Mouse (Mus musculus): ENCODE measurements at regions not wholly inside any gene's neighbourhood (a gene's known extent, or its start where the extent isn't known, plus 50 kb on each side); places are given as distances from the start of the nearest gene placed in this dataset.

DNA sequence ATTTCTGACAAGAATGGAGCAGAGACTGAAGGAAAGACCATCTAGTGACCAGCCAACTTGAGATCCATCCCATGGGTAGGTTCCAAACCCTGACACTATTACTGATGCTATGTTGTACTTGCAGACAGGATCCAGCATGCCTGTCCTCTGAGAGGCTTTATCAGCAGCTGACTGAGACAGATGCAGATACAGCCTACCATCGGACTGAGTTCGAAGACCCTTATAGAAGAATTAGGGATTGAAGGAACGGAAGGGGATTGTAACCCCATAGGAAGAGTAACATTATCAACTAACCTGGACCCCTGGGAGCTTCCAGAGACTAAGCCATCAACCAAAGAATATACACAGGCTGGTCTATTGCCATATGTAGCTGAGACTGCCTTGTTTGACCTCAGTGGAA is 183.1 kb upstream of the Adcy2 start:
- no peak for DNase-seq (ENCODE audit: low spot score)

DNA sequence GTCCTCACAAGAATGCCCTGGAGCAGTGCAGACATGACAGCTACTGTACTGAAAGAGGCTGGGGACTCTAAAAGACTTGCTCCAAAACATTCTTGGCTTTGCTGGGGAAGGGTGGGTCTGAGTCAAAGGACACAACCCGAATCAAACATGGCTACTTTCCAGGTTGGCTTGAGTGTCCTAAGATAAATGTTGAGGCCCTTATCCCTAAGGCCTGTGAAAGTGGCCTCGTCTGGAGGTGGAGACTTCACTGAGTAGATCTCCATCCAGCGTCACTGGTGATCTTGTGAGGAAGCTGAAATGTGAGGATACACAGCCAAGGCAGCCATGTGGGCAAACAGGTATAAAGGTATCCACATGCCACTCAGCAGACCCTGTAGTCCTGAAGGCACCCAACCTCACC is 191.3 kb upstream of the Adcy2 start:
- no peak for DNase-seq (ENCODE audit: low spot score)

DNA sequence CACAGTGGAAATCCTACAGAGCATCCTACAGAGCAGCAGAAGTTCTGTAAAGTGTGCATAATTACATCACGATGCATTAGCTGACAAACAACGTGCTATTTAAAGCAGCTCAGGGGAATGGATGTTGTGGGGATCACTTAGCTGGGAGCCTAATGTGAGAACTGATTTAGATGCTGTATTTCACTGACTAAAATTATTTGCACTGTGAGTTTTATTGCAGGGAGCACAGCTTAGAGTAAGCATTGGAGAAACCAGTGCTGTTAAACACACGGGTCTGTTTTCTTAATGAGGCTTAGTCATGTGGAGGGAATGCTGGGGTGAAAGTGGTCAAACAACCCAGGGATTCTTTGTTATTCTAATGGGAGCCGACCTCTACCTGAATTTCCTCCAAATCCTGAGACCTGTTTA is 197.1 kb upstream of the Adcy2 start:
- no peak for DNase-seq (ENCODE audit: low spot score)

DNA sequence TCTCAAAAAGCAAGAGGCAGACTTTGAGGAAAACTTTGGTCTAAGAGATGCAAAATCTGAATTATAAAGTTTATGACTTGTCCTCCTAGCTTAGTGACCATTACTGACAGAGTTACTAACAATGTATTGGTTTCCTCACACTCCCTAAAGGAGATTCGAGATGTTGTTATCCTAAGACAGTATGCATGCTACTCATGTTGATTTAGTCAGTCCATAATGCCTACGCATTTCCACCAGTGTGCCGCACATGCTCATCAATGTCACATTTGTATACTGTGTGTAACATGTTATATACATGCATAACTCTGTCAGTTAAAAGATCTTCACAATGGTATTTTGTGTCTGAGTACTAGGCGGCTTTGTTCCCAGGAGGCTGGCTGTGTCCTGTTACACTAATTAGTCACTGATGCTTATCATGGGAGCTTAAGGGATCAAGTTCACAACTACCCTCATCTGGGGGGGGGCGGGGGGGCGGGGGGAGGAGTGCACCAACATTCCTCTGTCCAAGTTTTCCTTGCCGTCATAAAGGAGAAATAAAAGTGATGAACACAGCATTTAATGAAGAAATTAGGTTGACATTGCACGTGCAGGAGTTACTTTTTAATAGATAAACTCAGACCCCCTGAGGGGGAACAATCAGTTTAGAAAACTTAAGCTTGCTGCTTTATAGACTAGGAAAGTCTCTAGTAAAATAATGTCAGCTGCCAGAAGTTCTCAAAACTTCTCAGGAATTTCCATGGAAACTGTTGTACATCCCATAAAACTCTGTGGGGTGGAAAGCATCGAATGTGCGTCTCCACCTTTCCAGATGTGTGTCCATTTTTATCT is 208.6 kb upstream of the Adcy2 start:
- DNase-seq (ENCODE audit: low spot score): no peak

DNA sequence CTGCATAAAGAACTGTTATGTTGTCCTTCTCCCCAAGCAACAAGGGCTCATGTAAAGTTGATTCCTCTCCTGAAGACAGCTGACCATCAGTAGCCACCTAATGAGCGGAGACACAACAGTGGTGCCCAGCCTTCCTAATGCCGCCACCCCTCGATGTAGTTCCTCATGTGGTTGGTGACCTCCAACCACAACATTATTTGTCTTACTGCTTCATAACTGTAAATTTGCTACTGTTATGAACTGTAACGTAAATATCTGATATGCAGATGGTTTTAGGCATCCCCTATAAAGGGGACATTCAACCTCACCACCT is 209.2 kb upstream of the Adcy2 start:
- DNase-seq (ENCODE audit: low spot score): no peak

DNA sequence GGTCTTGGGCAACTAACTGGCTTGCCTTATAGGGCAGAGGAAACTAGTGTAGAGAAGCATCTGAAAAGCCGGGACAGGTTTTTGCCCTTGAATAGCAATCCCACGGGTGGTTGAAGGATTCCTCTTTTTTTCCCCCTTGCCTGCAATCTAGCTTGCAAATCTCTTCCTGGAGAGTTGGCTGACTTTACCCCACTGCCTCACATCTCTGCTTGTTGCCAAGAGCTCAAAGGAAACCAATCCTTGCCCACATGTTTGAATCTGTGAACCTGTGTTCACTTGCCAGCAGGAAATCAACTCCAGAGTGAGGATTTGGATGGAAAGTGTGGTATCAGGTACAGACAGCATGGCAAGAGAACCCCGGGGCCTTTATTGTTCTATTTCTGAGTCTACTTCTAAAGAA is 217.2 kb upstream of the Adcy2 start:
- DNase-seq (ENCODE audit: low spot score): no peak

DNA sequence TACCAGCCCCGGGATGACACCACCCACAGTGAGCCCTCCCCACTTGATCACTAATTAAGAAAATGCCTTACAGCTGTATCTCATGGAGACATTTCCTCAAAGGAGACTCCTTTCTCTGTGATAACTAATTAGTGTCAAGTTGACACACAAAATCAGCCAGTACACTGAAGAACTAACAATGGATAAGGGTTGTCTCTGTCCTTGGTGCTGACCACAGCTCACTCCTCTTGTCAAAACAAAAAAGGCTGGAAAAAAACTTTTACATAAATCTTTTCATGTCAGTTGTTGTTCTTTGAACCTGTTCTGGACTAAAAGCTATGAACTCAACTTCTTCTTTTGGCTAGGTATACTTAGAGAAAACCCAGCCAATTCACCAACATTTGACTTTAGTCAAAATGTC is 221.1 kb upstream of the Adcy2 start:
- DNase-seq (ENCODE audit: low spot score): peak; percentile 48

DNA sequence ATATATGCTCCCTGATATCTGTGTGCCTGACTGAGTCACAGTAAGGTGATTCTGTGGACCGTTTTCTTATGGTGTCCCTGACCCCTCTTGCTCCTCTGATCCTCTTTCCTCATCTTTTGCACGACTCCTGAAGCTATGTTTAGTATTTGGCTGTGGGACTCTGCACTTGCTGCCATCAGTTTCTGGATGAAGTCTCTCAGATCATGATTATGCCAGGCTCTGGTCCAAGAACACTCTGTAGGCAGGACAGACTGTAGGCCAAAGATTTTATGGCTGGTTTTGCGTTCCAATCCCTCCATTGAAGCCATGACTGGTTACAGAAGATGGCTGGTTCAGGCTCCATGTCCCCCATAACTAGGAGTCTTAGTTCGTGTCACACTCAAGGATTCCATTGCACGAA is 227.2 kb upstream of the Adcy2 start:
- DNase-seq (ENCODE audit: low spot score): no peak

DNA sequence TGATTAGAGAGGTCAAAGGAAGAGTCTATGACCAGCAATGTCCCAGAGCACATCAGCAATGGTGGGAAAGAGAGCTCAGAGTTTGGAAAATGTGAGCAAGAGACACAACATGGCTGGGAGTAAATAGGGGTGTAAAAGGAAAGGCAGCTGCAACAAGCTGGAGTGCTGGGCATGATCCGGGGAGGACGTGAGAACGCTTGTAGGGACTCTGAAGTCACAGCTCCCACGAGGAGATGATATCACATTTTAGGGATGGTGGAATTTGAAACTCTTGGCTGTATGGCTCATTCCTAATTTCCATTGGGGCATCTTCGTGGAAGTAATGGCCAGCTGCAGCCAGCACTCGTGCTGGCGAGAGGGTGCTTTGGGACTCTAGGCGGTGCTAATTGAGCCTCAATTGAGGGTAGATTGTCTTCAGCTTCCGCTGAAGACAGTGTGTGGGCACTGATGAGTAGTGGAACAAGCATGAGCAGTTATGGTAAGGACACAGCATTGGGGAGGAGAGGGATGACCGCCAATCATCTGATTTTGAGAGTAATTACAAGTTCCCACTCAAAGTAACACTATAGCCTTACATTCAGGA is 231.1 kb upstream of the Adcy2 start:
- DNase-seq (ENCODE audit: low spot score): no peak

DNA sequence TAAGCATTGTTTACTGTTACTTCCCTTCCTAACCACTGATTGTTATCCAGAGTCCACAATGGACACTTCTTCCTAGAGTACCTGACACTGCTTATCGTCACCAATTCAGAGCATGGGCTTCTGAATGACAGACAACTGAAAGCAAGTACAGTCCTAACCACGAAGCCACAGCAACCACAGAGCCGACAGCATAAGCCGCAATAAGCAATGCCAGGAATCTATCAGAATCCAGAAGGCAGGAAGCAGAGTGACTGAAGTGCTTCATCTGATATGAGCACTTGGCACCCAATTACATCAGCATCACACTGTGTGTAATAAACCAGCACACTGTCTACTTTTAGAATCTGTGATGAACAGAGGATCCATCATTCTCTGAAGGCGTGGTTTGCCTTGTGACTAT is 237.0 kb upstream of the Adcy2 start:
- DNase-seq (ENCODE audit: low spot score): no peak

DNA sequence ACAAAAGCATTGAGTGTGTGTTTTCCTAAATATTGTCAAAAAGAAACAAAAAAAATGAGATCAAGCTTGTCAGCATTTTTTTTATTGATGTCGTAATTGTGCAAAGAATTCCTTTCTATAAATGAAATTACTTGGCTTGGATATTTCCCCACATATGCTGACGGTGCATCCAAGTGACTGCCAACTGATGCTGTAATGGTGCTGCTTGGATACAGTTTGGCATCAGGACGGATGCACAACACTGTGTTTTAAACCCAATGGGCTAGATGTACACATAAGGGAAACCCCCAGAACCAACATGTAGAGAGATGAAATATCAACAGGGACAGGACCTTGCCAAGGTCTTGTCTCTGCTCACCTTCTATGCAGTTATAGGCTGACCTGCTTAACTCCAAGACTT is 238.6 kb upstream of the Adcy2 start:
- no peak for DNase-seq (ENCODE audit: low spot score)

DNA sequence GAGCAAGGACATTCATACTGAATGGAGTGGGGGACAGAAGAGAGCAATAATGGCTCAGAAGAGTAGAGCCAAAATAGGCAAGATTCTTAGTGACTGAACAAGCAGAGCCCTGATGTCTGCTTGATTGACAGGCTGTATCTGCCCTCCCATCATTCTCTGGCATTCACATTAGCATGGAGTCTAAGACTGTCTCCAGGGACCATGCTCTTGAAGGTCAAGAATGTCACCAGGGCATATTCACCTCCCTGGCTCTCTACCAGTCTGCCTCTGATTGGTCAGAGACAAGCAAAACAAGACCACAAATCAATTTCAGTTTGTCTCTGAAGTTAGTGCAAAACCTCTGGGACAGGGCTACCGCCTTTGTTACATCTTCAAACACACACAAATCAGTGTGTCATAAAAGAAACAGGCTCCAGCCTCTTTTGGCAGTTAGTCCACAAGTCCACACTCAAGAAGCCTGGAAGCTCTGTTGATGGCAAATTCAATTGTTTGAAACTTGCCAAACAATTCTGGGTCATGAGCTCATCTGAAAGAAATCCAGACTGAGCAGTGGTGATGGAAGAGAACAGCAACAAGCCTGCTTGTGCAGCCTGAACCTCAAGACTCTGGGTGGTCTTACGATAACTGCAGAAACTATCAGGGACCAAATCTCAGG is 240.0 kb upstream of the Adcy2 start:
- DNase-seq (ENCODE audit: low spot score): no peak

DNA sequence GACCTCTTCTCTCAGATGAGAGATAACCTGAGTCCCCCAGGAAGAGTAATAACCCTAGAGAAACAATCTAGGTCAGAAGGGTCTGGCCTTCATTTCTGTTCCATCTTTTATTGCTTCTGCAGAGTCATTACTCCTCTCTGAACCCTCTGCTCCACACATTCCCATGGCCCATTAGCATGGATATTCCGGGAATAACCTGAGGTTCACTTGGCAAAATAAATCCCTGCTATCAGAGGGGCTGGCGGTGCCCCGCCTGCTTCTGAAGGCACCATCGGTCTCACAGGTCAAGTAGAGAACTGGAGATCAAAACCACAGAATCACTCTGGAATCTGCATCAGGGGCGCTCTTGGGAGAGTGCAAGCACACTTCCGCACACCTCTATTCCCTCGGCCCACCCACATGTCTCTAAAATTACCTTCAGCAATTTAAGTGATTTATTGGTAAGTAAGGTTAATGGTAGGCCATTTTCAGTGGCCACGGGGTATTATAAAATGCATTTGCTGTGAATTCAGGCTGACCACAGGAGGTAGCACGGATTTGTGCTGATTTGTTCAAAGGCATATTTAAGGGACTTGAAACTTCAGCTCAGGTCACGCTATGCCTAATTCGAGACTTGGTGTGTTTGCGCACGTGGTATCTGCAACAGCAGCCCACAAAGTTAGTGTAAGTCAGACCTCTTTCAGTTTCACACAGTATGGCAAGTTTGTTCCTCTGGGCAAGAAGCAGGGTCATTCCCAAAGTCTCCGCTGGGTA is 243.4 kb upstream of the Adcy2 start:
- no peak for DNase-seq (ENCODE audit: low spot score)

DNA sequence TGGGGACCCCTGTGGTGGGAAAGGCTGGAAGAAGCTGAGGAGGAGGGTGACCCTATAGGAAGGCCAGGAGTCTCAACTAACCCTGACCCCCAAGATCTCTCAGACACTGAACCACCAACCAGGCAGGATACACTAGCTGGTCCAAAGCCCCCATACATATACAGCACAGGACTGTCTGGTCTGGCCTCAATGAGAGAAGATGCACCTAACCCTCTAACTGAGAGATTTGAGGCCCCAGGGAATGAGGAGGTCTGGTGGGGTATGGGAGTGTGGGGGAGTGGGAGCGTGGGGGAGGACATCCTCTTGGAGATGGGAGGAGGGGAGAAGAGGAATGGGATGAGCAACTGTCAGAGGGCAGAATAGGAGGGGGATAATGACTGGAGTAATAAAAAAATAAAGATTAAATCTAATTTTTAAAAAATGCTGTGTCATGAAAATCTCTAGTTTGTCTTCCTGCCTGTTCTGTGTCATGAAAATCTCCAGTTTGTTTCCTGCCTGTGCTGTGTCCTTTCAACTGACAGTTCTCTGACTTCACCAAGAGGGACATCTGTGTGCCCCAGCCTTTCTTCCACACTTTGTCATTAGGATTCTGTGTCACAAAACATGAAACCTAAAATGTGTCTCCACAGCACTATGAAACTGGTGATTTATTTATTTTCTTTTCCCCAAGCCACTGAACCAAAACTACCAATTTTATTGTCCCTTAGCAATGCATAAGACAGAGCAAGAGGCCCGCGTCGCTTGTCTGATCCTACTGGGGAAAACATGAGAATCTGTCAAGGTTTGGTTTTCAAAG is 251.2 kb upstream of the Adcy2 start:
- DNase-seq (ENCODE audit: low spot score): no peak

DNA sequence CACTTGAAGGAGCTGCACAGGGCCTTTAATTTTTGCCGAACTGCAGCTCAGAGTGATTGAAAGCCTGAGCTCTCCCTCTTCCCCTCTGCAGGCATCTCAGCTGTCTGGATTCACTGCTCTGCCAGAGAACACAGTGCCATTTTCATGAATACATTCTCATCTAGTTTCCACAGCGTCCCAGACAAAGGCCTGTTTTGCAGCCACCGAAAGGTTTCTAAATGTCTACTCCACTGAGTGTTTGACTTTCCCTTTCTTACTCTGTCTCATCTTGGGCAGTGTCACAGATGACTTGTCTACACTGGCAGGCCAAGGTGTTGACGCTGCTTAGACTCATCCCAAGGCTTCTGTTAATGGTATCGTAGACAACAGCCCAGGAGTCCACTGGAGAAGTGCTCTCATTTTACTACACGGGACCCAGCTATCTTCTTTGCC is 251.8 kb upstream of the Adcy2 start:
- DNase-seq (ENCODE audit: low spot score): no peak

DNA sequence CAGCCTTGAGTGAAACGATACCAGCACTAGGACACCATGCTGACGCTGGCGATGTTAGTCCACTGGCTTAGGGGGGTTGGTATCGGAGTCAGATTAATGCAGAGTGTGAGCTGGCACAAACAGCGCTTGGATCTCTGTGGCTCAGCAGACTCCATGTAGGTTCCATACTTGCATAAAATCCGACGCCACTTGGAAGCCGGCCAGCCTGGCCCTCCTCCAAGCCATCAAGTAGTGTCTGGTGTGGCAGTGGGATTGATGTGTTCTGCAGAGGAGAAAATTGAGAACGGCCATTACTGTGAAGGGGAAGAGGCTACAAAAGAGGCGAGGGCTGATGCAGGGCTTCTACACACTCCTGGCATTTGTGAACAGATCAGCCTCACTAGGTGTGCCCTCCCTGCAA is 253.0 kb upstream of the Adcy2 start:
- peak; percentile 43 for DNase-seq (ENCODE audit: low spot score)

DNA sequence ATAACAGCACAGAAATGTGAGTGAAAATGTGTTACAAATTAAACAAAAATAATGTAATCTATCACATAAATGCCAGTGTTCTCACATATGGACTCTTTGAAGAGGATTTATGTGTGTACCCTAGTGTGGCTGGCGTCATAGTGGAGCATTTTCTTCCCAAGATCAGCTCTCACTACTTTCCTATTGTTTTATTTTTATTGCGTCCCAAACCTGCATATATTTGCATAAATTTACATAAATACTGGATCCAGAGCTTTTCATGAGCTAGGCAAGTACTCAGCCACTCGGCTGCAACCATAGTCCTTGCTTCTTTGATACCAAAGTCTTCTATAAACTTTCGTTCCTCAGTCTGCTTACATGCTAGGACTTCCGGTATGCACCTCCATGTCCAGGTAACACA is 261.1 kb upstream of the Adcy2 start:
- DNase-seq (ENCODE audit: low spot score): no peak

DNA sequence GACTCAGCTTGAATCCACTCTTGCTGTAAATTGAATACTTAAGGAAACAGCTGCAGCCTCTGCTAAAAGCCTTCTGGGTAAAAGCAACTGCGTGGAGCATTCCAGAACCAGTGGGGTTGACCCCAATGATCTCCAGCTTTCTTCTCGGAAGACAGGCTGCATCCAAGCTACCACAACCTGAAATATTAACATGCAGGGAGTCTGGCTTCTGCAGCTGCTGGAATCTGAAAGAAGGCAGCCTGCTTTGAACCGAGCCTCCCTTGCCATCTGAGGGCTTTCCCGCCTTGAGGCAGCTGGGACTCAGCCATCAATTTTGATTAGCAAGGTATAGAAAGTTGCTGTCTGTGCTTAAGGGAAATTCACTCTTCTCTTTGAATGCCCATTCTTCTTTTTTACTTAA is 261.6 kb upstream of the Adcy2 start:
- no peak for DNase-seq (ENCODE audit: low spot score)

DNA sequence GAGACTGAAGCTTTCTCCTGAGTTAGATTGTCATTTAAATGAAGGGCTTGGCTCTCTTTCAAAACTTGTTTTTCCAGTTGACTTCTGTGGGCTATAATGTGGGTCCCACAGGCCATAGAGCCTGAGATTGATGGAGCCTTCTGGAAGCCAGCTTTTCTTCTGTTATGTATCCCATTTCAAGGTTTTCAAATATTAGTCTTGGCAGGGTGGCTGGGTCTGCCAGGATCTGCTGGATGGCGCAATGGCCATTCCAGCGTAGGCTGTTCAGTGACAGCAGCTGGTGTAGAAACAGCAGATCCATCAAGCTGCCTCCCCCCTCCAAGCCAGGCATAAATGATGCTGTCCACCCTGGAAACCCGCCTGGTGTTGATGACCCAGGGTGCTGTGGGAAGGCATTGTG is 264.4 kb upstream of the Adcy2 start:
- DNase-seq (ENCODE audit: low spot score): no peak

DNA sequence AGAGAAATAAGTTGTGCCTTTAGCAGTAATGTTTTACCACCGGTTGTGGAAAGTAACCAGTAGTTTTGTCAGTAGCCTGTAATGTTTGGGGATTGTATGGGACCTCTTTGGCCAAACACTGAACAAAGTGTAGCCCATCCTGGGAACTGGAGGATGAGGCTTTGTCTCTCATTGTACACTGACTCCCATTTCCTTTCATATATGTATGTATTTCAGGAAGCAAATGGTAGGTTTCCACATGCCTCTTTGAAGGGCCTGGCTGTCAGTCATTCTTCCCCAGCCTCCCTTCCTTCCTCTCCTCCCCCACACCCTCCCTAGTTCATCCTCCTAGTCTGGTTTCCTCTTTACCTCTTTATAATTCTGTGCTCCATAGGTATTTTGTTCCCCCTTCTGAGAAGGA is 266.7 kb upstream of the Adcy2 start:
- no peak for DNase-seq (ENCODE audit: low spot score)

DNA sequence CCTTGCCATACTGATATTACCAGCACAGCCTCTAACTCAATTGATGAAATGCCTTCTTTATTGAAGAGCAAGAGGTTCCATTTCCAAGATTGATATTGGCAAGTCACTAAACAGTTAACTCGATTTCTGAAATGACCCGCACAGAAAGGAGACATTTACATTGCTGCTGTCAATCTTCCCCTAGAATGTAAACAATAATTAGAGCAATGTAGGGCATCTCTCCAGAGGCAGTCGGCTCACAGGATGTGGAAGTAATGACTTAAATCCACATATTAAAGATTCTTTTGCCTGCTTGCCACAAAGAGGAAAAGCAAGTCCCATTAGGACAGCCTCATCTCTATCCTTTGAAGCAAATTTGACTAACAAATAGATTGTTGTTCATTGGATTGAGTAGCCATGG is 261.0 kb upstream of the Nsun2 start:
- no peak for DNase-seq (ENCODE audit: low spot score)

DNA sequence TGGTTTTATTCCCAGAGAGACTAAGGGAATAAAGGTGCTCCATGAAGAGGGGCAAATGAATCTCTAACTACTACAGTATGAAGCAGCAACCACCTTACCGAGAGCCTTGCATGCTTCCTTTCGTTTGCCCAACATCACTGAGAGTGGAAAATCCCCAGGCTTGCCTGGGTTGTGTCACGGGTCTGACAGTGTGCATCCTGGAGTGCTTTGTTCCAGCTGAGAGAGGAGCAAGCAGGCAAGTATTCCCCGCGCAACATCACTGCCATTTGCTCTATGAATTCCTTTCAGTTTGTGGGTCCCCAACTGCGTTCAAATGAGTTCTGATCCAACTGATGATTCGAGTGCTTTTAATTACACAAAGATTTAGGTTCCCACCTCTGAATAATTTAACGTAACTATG is 253.9 kb upstream of the Nsun2 start:
- DNase-seq (ENCODE audit: low spot score): no peak
